Mouse (Mus musculus): Measurements from ENCODE around the gene Polr3e. TPM values are rescaled to one million over a fixed set of nuclear protein-coding genes. Genes with fewer than 3 reads are reported as not detected.
"Not testable (repeated sequence)": the region's sequence is repeated elsewhere in the genome, so short reads cannot be mapped to it uniquely, and the experiment has no call there.

Gene Polr3e
- polyA plus RNA-seq, 1 experiment = 15.9 TPM

DNA sequence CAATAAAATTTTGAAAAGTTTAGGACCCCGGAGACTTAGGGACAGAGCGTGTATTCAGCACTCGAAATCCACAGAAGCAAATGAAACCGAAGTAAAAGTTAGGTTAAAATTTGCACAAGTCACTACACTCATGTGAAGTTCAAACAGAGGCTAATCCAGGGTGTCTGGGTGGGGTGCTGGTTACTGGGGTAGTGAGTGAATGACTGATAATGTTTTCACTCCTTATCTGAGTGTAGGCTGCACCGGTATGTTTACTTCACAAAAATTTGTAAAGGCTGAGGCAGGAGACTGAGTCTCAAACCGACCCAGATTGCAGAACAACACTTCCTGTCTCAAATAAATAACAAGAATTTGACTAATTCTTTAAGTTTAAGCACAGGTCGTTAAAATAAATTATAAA, 51.7 kb downstream of the Polr3e start:
- Histone ChIP-seq H3K79me2 (ENCODE audit: control insufficient read depth, insufficient read depth) (peaks cover 55% of the 10 kb centered on the region), H3K36me3 (ENCODE audit: control insufficient read depth, insufficient read depth) (peaks cover 5% of the 10 kb centered on the region), H3K27me3 (ENCODE audit: control insufficient read depth, insufficient read depth, insufficient read length) (no peaks in the 10 kb centered on the region), H3K79me3 (ENCODE audit: low read depth) (peaks cover 24% of the 10 kb centered on the region), H3ac (ENCODE audit: control insufficient read depth, insufficient read length, low read depth) (no peak overlapping the region), H3K4me3 (ENCODE audit: insufficient read depth, poor library complexity, severe bottlenecking) (no peak overlapping the region)
- no peak for TF ChIP-seq MYOD1 (IDR thresholded peaks at IDR 0.05; ENCODE audit: control insufficient read depth, insufficient read length, low read depth)
- TF ChIP-seq CTCF (IDR thresholded peaks at IDR 0.05; ENCODE audit: control insufficient read depth, insufficient read depth, insufficient read length) = no peak
- no peak for TF ChIP-seq MAX (IDR thresholded peaks at IDR 0.05)
- TF ChIP-seq MYOG (IDR thresholded peaks at IDR 0.05; ENCODE audit: control insufficient read depth, extremely low read depth, insufficient read length) = no peak
- no peak for TF ChIP-seq USF1 (IDR thresholded peaks at IDR 0.05; ENCODE audit: low read depth)
- TF ChIP-seq FOSL1 (IDR thresholded peaks at IDR 0.05; ENCODE audit: insufficient read depth, low read length, poor library complexity, severe bottlenecking) = no peak

DNA sequence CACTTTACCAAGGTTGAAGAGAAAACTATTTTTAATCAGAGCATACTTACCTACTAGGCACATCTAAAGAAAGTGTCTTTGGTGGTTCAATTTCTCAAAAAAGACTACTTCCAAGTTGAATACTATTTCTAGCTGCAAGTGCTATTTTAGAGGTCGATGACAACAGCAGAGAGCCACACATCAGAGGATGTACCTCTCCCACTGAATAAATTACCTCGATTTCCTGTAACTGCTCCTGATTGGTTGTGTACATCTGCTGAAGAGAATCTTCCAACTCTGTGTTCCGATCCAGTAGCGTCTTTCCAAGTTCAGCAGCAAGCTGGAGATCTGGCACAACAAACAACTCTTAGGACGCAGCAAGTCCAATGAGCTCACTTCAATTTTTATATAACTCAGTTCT, 52.6 kb downstream of the Polr3e start:
- Histone ChIP-seq H3ac (ENCODE audit: control insufficient read depth, insufficient read length, low read depth) (no peak overlapping the region), H3K79me3 (ENCODE audit: low read depth) (peaks cover 28% of the 10 kb centered on the region), H3K27me3 (ENCODE audit: control insufficient read depth, insufficient read depth, insufficient read length) (no peaks in the 10 kb centered on the region), H3K36me3 (ENCODE audit: control insufficient read depth, insufficient read depth) (peaks cover 5% of the 10 kb centered on the region), H3K79me2 (ENCODE audit: control insufficient read depth, insufficient read depth) (peaks cover 64% of the 10 kb centered on the region), H3K4me3 (ENCODE audit: insufficient read depth, poor library complexity, severe bottlenecking) (no peak overlapping the region)
- TF ChIP-seq USF1 (IDR thresholded peaks at IDR 0.05; ENCODE audit: low read depth) = no peak
- no peak for TF ChIP-seq MYOD1 (IDR thresholded peaks at IDR 0.05; ENCODE audit: control insufficient read depth, insufficient read length, low read depth)
- no peak for TF ChIP-seq CEBPB (IDR thresholded peaks at IDR 0.05; ENCODE audit: low read depth)
- no peak for TF ChIP-seq CTCF (IDR thresholded peaks at IDR 0.05; ENCODE audit: control insufficient read depth, insufficient read depth, insufficient read length)
- TF ChIP-seq MAX (IDR thresholded peaks at IDR 0.05) = no peak
- TF ChIP-seq FOSL1 (IDR thresholded peaks at IDR 0.05; ENCODE audit: insufficient read depth, low read length, poor library complexity, severe bottlenecking) = no peak
- TF ChIP-seq MYOG (IDR thresholded peaks at IDR 0.05; ENCODE audit: control insufficient read depth, extremely low read depth, insufficient read length) = no peak

GRCm38 (mm10) chr7:120972471-120972870, 54.9 kb downstream of the Polr3e start:
- H3K4me3 ChIP-seq (ENCODE audit: insufficient read depth, poor library complexity, severe bottlenecking); H3ac ChIP-seq (ENCODE audit: control insufficient read depth, insufficient read length, low read depth): not testable (repeated sequence)
- peaks cover 49% of the 10 kb centered on the region for H3K79me3 ChIP-seq (ENCODE audit: low read depth)

GRCm38 (mm10) chr7:120974001-120974400, 56.5 kb downstream of the Polr3e start:
- H3K27me3 ChIP-seq (ENCODE audit: control insufficient read depth, insufficient read depth, insufficient read length) = no peaks in the 10 kb centered on the region
- peaks cover 61% of the 10 kb centered on the region for H3K79me3 ChIP-seq (ENCODE audit: low read depth)
- H3K36me3 ChIP-seq (ENCODE audit: control insufficient read depth, insufficient read depth) = peaks cover 7% of the 10 kb centered on the region
- peaks cover 88% of the 10 kb centered on the region for H3K79me2 ChIP-seq (ENCODE audit: control insufficient read depth, insufficient read depth)
- H3ac ChIP-seq (ENCODE audit: control insufficient read depth, insufficient read length, low read depth) = no peak overlapping the region
- H3K4me3 ChIP-seq (ENCODE audit: insufficient read depth, poor library complexity, severe bottlenecking) = no peak overlapping the region
- TF ChIP-seq FOSL1 (IDR thresholded peaks at IDR 0.05; ENCODE audit: insufficient read depth, low read length, poor library complexity, severe bottlenecking) = no peak
- TF ChIP-seq MYOG (IDR thresholded peaks at IDR 0.05; ENCODE audit: control insufficient read depth, extremely low read depth, insufficient read length) = no peak
- TF ChIP-seq MAX (IDR thresholded peaks at IDR 0.05) = no peak
- TF ChIP-seq CEBPB (IDR thresholded peaks at IDR 0.05; ENCODE audit: low read depth) = no peak
- no peak for TF ChIP-seq CTCF (IDR thresholded peaks at IDR 0.05; ENCODE audit: control insufficient read depth, insufficient read depth, insufficient read length)
- no peak for TF ChIP-seq USF1 (IDR thresholded peaks at IDR 0.05; ENCODE audit: low read depth)
- no peak for TF ChIP-seq MYOD1 (IDR thresholded peaks at IDR 0.05; ENCODE audit: control insufficient read depth, insufficient read length, low read depth)

More at GRCm38 (mm10) chr7:120972471-120972870, 54.9 kb downstream of the Polr3e start:
- not testable (repeated sequence) for H3K27me3 ChIP-seq (ENCODE audit: control insufficient read depth, insufficient read depth, insufficient read length); H3K36me3 ChIP-seq (ENCODE audit: control insufficient read depth, insufficient read depth)
- H3K79me2 ChIP-seq (ENCODE audit: control insufficient read depth, insufficient read depth) = peaks cover 79% of the 10 kb centered on the region

DNA sequence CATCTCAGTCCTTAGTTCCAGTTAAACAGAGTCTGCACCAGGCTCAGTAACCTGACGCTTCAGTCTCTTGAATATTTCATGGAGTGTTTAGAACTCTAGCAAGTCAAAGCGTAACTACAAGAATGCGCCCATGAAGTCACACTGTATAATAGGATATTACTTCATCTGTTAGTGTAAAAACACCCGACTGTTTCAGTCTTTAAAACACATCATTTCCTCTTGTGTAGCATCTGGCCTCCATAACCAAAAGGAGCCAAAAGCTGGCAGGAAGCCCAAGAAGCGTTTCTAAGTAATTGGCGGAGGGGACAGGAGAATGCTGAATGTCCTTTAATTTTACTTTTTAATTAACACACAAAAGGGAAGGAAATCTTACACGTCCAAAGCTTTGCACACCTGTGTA, 59.5 kb downstream of the Polr3e start:
- TF ChIP-seq FOSL1 (IDR thresholded peaks at IDR 0.05; ENCODE audit: insufficient read depth, low read length, poor library complexity, severe bottlenecking) (no peak), CTCF (IDR thresholded peaks at IDR 0.05; ENCODE audit: control insufficient read depth, insufficient read depth, insufficient read length) (no peak), CEBPB (IDR thresholded peaks at IDR 0.05; ENCODE audit: low read depth) (no peak), MYOD1 (IDR thresholded peaks at IDR 0.05; ENCODE audit: control insufficient read depth, insufficient read length, low read depth) (no peak), MAX (IDR thresholded peaks at IDR 0.05) (no peak), MYOG (IDR thresholded peaks at IDR 0.05; ENCODE audit: control insufficient read depth, extremely low read depth, insufficient read length) (no peak), USF1 (IDR thresholded peaks at IDR 0.05; ENCODE audit: low read depth) (no peak)
- H3K36me3 ChIP-seq (ENCODE audit: control insufficient read depth, insufficient read depth) = peaks cover 14% of the 10 kb centered on the region
- H3K27me3 ChIP-seq (ENCODE audit: control insufficient read depth, insufficient read depth, insufficient read length) = no peaks in the 10 kb centered on the region
- no peak overlapping the region for H3ac ChIP-seq (ENCODE audit: control insufficient read depth, insufficient read length, low read depth)
- H3K79me2 ChIP-seq (ENCODE audit: control insufficient read depth, insufficient read depth) = peaks cover 98% of the 10 kb centered on the region
- H3K79me3 ChIP-seq (ENCODE audit: low read depth) = peaks cover 77% of the 10 kb centered on the region
- no peak overlapping the region for H3K4me3 ChIP-seq (ENCODE audit: insufficient read depth, poor library complexity, severe bottlenecking)

DNA sequence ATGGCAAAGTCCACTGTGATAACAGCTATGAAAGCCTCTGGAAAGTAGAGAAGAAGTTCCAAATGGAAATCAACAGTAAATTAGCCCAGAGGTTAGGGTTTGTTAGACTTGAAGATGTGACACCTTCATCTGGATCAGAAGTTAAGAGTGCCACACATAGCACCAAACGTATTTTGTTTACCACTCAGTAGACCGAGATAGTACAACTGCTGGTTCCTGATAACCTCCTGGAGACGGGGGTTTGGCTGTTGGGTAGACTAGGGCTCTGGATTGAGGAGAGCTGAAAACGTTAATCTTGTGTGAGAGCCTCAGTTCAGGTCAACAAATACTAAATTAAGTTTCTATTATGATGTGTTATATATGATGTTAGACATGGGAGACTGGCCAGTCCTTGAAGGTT, 62.5 kb downstream of the Polr3e start:
- Histone ChIP-seq H3K36me3 (ENCODE audit: control insufficient read depth, insufficient read depth) (peaks cover 14% of the 10 kb centered on the region), H3K4me3 (ENCODE audit: insufficient read depth, poor library complexity, severe bottlenecking) (no peak overlapping the region), H3K79me3 (ENCODE audit: low read depth) (peaks cover 52% of the 10 kb centered on the region), H3K79me2 (ENCODE audit: control insufficient read depth, insufficient read depth) (peaks cover 69% of the 10 kb centered on the region), H3K27me3 (ENCODE audit: control insufficient read depth, insufficient read depth, insufficient read length) (no peaks in the 10 kb centered on the region), H3ac (ENCODE audit: control insufficient read depth, insufficient read length, low read depth) (no peak overlapping the region)
- TF ChIP-seq MYOG (IDR thresholded peaks at IDR 0.05; ENCODE audit: control insufficient read depth, extremely low read depth, insufficient read length) = no peak

Data from C2C12 (cell line).